Mouse (Mus musculus) left cerebral cortex, adult 11 months (tissue): Measurements from ENCODE around the gene Slc25a3.

Experiments used
- DNase-seq: peaks from one replicate; pipeline ENCODE4 v3.0.0; 2022; ENCODE audit warnings: low spot score

The Slc25a3 gene

DNA sequence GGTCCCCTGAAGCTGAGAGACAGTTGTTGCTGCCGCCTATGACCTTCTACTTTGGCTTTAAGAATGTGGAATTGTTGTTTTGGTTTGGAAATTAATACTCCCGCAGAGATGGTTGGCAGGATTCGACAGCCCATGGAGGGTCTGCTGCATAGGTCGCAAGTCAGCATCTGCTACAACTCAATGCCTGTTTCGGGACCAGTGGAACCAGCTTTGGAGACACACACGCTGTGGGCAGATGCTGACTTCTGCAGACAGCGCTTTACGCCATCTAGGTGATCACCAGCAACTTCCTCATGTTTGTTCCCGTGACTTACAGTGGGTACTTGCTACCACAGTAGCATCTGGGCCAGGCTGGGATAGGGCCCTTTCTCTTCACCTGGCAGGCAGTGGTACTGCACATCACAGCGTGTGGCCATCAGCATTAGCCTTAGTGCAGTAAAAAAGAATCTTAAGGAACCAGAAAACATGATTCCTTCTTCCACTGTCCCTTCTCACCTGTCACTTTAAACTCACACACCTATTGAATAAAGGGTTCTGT, 18.9 kb upstream of the Slc25a3 start:
- no peak for DNase-seq

DNA sequence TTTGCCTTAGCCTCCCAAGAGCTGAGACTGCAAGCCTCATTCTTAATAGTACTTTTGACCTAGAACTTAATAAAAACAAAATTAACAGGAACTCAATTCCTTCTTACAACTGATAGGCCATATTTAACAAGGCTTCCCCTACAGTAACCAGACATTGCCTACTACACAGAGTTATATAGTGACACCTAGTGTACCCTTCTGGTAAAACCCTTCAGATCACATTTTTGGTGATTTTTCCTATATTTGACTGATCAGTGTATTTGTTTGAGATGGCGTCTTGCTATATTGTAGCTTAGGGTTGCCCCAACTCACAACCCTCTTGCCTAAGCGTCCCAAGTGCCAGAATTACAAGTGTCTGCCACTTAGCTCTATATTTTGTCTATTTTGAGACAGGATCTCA, 17.7 kb upstream of the Slc25a3 start:
- DNase-seq, result peak; percentile 32

DNA sequence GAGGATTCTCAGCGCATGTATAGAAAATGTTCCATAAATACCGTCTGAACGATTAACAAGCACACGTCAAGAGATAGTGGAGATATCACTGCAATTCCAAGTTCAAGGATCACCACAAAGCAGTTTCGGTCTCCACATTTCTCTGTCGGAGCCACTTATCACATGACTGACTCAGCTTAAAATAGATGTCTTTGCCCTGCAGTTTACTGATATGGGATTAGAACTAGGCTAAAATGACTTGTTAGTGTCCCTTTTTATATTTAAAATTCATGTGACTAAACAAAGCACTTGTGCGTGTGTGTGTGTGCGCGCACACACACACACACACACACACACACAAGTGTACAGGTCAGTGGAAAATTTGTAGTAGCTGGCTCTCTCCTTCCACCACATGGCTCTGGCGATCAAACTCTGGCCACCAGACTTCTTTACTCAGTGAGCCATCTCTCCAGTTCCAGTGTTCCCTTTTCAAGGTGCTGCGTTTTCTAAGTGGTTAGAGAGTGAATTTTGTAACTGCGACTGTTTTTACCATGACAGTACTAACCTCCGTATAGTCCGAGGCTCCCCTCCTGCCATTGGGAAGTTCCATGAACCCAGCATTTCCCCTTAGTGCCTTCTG, 15.4 kb upstream of the Slc25a3 start:
- DNase-seq, result no peak

DNA sequence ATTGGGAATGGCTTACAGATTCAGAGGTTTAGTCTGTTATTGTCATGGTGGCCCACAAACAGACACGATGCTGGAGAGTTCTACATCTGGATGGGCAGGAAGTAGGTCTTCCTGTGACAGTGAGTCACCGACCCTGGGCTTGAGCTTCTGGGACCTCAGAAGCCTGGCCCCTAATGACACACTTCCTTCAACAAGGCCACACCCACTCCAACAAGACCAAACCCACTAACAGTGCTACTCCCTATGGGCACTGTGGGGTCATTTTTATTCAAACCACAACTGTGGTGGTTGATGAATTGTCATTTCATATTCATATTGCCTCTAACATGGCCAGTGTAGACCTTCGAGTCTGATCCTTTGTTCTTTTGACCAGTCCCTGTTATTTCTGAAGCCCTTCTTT, 14.5 kb upstream of the Slc25a3 start:
- DNase-seq, result no peak

DNA sequence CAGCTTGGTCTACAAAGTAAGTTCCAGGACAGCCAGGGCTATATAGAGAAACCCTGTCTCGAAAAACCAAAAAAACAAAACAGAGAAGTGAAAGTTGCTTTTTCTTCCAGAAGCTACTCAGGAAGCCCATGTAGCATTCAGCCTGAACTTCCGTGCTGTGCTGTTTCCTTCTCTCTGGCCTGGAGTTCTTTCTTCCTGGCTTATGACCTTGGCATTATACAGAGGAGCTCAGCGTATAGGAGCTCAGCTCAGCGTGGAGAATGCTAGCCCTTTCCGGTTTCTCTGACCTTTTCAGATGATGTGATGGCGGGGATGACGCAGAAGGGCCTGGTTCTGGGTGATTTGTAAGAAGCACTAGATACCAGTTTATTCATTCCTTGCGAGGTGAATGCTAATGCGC, 13.5 kb upstream of the Slc25a3 start:
- no peak for DNase-seq

DNA sequence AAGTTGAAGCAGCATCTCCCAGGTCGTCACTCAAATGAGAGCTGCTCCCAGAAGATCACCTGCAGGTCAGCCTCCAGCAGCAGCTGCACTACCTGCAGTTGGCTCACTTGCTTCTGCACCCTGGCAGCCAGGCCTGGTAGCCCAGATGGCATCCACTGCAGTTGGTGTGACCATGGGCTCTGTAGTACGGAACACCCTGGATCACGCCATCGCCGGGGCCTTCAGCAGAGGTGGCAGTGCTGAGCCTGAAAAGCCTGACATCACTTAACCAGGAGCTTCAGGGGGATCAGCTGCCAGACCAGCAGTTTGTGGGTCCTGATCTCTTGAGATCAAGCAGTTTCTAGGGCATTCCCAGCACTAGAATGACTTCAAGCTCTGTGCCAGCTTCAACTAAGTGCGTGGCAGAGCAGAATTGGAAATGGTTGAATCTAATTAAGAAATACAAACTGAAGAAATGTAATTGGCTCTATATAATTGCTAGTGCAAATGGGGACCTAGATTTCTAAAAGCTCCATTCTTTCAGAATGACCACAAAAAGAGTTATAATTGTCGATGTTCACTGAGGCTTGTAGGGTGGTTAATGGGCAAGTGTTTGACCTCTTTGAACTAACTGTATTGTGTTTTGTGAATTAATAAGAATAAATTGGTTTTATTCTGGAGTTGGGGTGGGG, 11.6 kb upstream of the Slc25a3 start:
- DNase-seq, result no peak

DNA sequence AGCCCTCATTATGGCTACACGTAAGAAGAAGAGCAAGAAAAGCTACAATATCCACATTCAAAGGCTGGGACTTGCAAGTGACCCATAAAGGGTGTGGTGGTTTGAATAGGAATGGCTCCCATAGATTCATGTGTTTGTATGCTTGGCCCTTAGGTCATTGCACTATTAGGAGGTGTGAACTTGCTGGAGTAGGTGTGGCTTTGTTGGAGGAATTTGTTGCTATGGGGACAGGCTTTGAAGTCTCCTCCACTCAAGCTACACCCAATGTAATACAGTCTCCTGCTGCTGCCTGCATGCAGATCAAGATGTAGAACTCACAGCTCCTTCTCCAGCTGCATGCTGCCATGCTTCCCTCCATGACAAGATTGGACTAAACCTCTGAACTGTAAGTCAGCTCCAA, 7.7 kb upstream of the Slc25a3 start:
- no peak for DNase-seq

DNA sequence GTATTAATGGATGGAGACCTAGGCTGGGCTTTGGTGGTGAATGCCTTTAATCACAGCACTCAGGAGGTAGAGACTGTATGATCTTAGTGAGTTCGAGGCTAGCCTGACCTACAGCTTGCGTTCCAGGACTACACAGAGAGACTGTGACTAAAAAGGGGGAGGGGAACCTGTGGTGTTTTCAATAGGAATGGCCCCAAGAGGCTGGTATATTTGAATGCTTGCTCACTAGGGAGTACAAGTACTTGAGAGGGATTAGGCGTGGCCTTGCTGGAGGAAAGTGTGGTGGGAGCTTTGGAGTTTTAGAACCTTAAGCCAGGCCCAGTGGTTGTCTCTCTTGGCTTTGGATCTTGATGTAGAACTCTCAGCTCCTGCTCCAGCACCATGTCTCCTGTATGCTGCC, 6.9 kb upstream of the Slc25a3 start:
- no peak for DNase-seq

DNA sequence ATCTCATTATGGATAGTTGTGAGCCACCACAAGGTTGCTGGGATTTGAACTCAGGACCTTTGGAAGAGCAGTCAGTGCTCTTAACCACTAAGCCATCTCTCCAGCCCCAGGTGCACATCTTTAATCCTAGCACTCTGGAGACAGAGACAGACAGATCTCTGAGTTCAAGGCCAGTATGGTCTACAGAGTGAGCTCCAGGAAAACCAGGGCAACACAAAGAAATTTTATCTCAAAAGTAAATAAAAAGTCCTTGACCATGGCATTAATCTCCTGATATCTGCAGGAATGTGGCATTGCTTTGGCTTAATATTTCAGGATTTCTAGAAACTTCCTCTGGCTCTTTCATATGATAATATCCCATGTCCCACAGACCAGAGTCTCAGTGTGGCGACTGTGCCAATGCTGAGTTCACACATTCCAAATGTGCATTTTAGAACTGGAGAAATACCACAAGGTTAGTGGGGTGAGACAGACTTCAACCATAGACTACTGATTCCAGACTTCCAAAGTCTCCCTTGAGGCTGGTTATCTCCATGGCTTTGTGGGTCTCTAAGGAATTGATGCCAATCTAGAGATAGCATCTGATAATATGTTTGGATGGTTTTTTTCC, 4.8 kb upstream of the Slc25a3 start:
- no peak for DNase-seq

DNA sequence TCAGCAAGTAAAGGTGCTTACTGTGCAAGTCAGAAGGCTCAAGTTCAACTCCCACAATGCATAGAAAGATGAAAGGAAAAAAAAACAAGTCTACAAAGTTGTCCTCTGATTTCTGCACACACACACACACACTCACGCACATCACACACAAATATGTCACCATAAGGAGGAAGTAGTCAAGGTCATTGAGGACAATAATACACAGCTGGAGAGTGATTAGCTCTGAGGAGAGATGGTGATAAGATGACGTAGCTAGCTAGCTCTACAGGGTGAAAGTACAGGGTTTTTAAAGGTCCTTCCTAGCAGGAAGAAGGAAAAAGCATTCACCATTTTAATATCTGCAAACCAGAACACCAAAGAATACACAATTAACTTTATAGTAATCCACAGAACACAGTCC, 3.5 kb upstream of the Slc25a3 start:
- DNase-seq, result no peak

DNA sequence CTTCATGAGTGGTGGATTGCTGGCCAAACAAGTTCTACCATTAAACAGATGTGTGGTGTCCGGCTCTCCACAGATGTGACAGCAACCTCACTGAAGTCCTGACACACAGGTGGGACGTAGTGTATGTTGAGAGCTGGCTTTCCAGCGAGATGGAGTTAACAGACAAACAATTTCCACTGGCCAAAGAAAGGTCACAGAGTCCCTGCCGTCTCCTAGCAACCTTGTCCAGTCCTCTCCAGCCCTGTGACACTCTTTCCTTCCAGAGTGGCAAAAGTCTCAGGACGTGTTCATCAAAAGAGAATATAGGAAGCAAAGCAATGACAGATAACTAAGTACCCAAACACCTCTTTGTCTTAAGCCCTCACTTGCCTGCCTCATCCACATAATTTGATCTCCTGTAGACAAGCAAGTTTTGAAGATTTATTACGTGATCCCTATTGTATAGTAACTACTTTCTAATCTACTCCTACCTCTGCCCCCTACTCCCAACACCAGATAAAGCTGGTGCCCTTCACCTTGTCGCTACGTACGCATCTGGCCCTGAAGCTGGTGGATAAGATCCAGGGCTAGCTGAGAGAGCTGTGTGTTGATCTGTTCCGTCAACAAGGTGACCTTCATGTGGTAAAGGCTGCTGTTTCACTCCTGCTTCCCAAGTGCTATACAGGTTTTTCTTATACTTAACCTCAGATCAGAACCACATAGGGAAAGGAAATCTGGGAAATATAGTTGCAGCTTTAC, 2.9 kb upstream of the Slc25a3 start:
- no peak for DNase-seq

DNA sequence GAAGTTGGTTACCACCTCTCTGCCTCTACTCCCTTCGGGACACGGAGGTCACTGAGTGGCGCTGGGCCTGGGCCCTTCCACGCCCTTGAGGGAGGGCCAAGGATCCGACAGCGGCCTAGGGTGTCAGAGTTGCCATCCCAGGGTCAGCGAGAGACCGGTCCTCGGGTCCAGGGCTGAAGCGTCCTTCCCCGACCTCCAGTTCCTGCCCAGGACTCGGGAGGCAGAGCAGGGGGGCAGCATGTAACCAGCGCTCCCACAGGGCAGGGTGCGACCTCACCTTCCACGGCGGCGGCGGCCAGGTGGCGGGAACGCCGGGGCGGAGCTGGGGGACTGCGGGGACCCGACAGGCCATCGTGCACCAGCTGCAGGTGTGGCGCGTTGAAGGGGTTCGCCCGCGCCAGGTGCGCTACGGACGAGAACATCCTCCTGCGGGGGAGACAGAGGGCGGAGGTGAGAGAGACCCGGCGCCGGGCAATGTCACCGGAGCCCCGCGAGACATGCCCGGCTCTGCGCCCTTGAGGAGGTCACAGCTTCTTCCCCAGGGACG, 505 bp downstream of the Slc25a3 start:
- DNase-seq, result peak; percentile 18

DNA sequence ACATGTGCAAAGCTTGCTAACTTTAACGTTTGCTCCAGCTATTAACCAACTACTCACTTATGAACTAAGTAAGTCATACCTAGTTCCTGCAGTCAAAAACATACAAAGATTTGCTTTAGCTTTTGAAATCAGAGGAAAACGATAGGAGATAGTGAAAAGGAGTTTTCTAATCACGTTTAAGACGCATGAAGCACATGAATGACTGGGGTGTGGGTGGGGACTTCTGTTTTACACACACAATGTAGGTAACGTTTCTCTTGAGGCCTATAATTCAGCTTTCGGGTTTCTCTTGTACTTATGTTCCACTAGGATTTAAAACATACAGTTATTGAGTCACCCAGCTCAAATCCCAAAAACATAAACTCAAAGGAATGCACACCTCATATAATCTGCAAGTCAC, 1.2 kb downstream of the Slc25a3 start:
- no peak for DNase-seq

DNA sequence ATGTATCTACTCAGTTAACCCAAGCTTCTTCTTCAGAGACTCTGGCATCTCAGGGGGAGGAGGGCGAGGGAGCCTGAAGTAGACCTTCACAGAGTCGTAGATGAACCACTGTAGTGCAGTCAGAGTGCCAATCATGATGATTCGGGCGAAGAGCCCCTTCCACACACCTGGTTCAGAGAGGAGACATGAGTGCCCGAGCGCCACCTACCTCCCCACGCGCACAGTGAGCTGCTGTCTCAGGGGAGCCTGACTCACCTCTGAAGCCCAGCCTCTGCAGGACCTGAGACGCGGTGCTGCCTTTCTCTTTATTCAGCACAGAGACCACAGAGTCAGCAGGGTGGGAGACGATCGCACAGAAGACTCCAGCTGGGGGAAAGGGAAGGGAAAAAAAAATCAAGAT, 6.9 kb downstream of the Slc25a3 start:
- DNase-seq, result no peak

DNA sequence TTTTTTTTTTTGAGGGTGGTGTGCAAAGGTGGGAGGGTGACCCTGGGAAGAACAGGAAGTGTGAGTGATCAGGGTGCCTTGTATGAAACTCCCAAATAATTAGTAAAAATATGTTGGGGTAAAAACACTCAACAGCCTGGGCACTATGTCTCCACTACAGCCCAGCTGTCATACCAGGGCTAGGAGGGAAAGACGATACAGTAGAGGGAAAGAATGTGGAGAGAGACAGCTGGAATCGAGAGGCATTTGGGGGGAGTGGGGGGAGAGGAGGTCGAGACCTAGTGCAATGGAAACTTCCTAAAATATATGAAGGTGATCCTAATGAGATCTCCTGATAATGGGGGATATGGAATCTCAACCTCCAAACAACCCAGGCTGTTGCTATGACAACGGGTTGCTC, 14.0 kb downstream of the Slc25a3 start:
- no peak for DNase-seq

DNA sequence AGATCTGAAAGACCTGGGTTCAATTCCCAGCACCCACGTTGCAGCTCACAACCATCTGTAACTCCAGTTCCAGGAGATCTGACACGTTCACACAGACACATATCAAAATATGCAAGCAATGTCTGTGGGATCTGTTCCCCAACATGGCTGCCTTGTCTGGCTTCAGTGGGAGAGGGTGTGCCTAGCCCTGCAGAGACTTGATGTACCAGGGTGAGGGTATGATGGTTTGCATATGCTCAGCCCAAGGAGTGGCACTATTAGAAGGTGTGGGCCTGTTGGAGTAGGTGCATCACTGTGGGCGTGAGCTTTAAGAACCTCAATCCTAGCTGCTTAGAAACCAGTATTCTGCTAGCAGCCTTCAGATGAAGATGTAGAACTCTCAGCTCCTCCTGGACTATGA, 17.9 kb downstream of the Slc25a3 start:
- no peak for DNase-seq

DNA sequence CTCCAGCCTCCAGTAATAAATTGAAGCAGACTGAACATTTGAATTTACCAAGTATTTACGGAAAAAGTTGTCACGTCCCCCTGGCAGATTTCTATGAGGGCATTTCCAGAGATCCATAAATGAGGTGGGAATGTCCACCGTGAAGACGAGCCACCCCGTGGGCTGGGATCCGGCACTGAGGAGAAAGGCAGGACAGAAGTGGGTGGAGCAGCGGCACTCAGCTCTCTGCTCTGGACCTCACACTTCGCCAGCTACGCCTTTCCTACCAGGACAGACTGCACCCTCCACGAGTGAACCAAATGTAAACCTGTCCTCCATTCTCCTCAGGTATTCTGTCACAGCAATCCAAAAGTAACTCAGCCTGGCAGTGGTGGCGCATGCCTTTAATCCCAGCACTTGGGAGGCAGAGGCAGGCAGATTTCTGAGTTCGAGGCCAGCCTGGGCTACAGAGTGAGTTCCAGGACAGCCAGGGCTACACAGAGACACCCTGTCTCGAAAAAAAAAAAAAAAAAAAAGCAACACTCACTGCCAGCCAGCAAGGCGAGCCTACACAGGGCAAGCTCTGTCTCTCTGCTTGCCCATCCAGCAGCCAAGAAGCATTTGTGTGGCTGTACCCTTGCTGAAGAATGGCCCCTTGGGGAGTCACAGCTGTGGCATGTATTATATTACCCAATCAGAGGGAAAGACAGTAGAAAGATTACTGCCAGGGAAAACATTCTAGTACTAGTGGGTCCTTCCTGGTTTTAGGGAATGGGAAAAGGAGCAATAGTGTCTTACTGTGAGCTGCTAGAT, 20.9 kb downstream of the Slc25a3 start:
- DNase-seq, result no peak

DNA sequence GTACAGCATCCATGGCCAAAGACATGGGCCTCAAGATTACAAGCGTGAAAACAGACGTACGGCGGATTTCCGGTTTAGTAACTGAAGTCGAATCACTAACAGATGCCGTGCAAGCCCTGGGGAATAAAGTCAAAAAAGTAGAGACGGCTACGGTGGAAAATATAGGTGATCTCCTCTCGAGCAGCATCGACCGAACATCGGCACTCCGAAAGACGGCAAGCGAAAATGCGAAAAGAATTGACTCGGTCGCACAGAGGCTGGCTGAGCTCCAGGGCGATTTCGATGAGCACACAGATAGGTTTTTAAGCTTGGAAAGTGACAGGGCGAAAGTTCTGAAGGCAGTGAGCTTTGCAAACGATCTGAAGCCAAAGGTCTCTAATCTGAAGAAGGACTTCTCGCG, 21.9 kb downstream of the Slc25a3 start:
- no peak for DNase-seq

DNA sequence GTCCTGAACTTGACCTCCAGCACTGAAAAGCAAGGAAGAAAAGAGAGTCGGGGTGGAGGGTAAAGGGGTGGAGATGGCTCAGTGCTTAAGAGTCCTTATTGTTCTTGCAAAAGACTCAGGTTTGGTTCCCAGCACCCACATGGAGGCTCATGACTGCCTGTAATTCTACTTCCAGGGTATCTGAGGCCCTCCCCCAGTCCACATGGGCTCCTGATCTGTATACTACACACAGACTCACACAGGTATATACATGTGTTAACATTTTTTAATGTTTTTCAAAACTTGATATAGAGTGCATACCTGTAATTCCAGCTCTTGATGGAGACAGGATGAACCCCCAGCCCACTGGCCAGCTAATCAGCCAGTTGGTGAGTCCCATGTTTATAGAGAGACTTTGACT, 23.8 kb downstream of the Slc25a3 start:
- no peak for DNase-seq

DNA sequence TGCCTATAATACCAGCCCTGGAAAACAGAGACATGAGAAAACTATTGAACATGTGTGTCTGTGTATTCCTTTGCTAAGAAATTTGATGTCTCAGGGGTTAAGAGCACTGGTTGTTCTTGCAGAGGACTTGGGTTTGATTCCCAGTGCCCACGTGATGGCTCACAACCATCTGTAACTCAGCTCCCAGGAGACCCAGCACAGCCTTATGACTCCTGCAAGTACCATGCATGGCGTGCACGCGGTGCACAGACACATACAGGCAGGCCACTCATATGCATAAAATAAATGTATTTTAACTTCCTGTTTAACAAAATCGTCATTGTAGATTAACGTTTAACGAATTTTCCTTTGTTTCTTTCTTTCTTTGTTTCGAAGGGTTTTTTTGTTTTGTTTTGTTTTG, 25.8 kb downstream of the Slc25a3 start:
- no peak for DNase-seq

DNA sequence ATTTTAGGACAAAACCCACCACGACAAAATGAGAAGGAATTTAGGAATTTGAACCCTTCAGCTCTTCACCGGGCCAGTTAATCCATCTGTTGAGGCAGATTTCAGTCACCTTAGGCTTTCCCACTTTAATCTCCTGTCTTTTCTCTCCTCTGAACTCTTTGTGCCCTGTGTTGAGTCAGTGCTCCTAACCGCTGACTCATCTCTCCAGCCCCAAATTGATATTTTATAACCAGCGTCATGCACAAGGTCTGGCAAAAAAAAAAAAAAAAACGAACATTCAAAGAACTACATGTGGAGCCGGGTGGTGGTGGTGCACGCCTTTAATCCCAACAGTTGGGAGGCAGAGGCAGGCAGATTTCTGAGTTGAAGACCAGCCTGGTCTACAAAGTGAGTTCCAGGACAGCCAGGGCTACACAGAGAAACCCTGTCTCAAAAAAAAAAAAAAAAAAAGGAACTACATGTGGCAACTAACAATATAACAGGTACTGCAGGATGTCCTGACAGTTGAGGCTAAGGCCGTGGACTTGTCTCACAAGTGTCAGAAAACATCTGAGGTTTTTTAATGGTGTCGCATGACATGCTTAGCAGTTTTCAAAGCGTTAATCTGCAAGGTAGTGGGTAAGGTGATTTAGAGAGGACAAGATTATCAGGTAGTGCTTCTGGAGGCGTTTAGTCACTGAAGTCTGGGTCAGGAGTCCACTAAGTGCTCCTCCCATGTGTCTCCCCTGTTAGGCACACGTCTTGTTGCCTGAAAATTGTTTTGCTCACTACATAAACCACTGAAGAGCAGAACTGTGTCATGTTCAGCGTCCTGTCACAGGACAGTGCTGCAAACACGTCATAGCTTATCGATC, 29.4 kb downstream of the Slc25a3 start:
- no peak for DNase-seq
